Mouse (Mus musculus) C2C12 (cell line): Measurements from ENCODE around the gene Clba1.

Experiments
- CTCF ChIP-seq: IDR thresholded peaks from one replicate; pipeline ENCODE4 v1.5.1; 2011; ENCODE audit not compliant: control insufficient read depth, insufficient read depth, insufficient read length
- FOSL1 ChIP-seq: IDR thresholded peaks from one replicate; pipeline ENCODE4 v1.8.0; 2011; ENCODE audit warnings: mild to moderate bottlenecking, low read length; ENCODE audit not compliant: poor library complexity, insufficient read depth, severe bottlenecking
- MAX ChIP-seq: IDR thresholded peaks from one replicate; pipeline ENCODE4 v1.6.1; 2011; ENCODE audit warnings: mild to moderate bottlenecking, control low read depth
- MYOG ChIP-seq: IDR thresholded peaks from one replicate; pipeline ENCODE4 v1.6.1; 2011; ENCODE audit not compliant: control insufficient read depth, insufficient read length; ENCODE audit errors: extremely low read depth

DNA sequence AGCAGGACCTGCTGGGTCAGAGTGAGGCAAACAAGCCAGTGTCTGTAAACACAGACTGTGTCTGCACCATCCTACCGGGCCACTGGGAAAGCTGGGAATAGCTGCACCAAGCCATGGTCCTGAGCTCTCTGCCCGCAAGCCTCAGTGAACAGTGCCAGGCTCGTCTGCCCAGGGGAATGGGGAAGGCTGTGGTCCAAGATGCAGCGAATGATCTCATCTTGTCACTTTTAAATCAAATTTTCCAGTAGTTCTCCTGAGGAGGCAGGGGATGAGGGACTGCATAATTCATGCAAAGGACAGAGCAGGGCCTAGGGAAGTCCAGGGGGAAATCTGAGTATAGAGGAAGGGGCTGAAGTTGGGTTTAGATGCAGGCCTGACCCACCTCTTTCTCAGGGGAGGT lies 941 bp upstream of the Clba1 start:
- TF ChIP-seq MYOG: no peak
- TF ChIP-seq CTCF: no peak
- TF ChIP-seq MAX: no peak
- no peak for TF ChIP-seq FOSL1
